Mouse (Mus musculus) embryonic facial prominence, embryonic 10.5 days (tissue): ENCODE results near the gene Slc11a2. TPM values are rescaled to one million over a fixed set of nuclear protein-coding genes. Genes with fewer than 3 reads are reported as not detected.
"Not testable (repeated sequence)": the region's sequence is repeated elsewhere in the genome, so short reads cannot be mapped to it uniquely, and the experiment has no call there.

Source experiments
- DNase-seq: peaks from one replicate; pipeline ENCODE4 v3.0.0-alpha.2; 2017; ENCODE audit warnings: low spot score
- H3K27ac ChIP-seq: fragments of 300-500 bp; sonication (generic); replicated peaks from 2 replicates; pipeline ENCODE4 v1.5.1; 2016; ENCODE audit warnings: mild to moderate bottlenecking
- H3K27me3 ChIP-seq: fragments of 300-500 bp; sonication (generic); replicated peaks from 2 replicates; pipeline ENCODE4 v1.6.1; 2016; ENCODE audit warnings: low read depth, mild to moderate bottlenecking; ENCODE audit not compliant: poor library complexity, severe bottlenecking
- H3K36me3 ChIP-seq: fragments of 300-500 bp; sonication (generic); replicated peaks from 2 replicates; pipeline ENCODE4 v1.6.1; 2016; ENCODE audit warnings: mild to moderate bottlenecking, moderate library complexity
- H3K4me1 ChIP-seq: fragments of 300-500 bp; sonication (generic); 2 replicates; pipeline ENCODE4 v1.6.1; 2016
- H3K4me3 ChIP-seq: fragments of 300-500 bp; sonication (generic); 2 replicates; pipeline ENCODE4 v1.5.1; 2016; ENCODE audit warnings: mild to moderate bottlenecking, moderate library complexity
- H3K9me3 ChIP-seq: fragments of 300-500 bp; sonication (generic); 2 replicates; pipeline ENCODE4 v1.6.1; 2016; ENCODE audit warnings: mild to moderate bottlenecking
- WGBS: fragments of 180-500 bp; shearing (Covaris S2); methylation state at CpG from one replicate; pipeline ENCODE4 v1.1.7; 2016; 5-methylcytosine and 5-hydroxymethylcytosine counted together
- polyA plus RNA-seq: library from polyadenylated mRNA; unstranded; fragments of >200 nt; fragmentation: Nextera tagmentation; extraction: Ambion mirVana; gene quantifications from 2 replicates; pipeline ENCODE4 v1.2.1, GENCODE M21; 2016

Slc11a2 gene
- polyA plus RNA-seq, 1 experiment from 2014 or later: 25.0 TPM

GRCm38 (mm10) chr15:100353399-100353798, 71.5 kb downstream of the Slc11a2 start:
- peaks cover 22% of the 10 kb centered on the region for H3K4me1 ChIP-seq
- not testable (repeated sequence) for H3K36me3 ChIP-seq, H3K27ac ChIP-seq, DNase-seq, H3K4me3 ChIP-seq, H3K27me3 ChIP-seq, H3K9me3 ChIP-seq
- WGBS: 94% methylated on average over 21 of the region's 22 CpGs

GRCm38 (mm10) chr15:100352711-100353250, 72.1 kb downstream of the Slc11a2 start, which contains the start of the genes Methig1 and Mettl7a2:
Methig1 (plus strand) TSS chr15:100353149.
Mettl7a2 (plus strand) TSS chr15:100353200.
- no peaks in the 10 kb centered on the region for H3K36me3 ChIP-seq
- no peak for DNase-seq
- H3K27ac ChIP-seq: no peak within 1 kb of the TSS
- no peaks in the 10 kb centered on the region for H3K27me3 ChIP-seq
- no peak within 1 kb of the TSS for H3K4me3 ChIP-seq
- peaks cover 22% of the 10 kb centered on the region for H3K4me1 ChIP-seq
- no peaks in the 10 kb centered on the region for H3K9me3 ChIP-seq
- WGBS: 73% methylated on average over 10 of the region's 10 CpGs

GRCm38 (mm10) chr15:100351501-100352060, 73.3 kb downstream of the Slc11a2 start:
- Histone ChIP-seq H3K9me3 (0 out of 2 replicates have a peak, but pooled peaks cover under 1% of the 10 kb centered on the region), H3K36me3 (no peaks in the 10 kb centered on the region), H3K27me3 (no peaks in the 10 kb centered on the region), H3K4me1 (peaks cover 27% of the 10 kb centered on the region), H3K4me3 (no peak overlapping the region), H3K27ac (no peak overlapping the region; the same call in 1 of the 2 replicates)
- WGBS: 70% methylated on average over 6 of the region's 6 CpGs
- no peak for DNase-seq

- no peak overlapping the region for H3K27ac ChIP-seq
- peaks cover 4% of the 10 kb centered on the region; the same call in 1 of the 2 replicates for H3K9me3 ChIP-seq
- 66% methylated on average over 2 of the region's 2 CpGs for WGBS
- no peak overlapping the region for H3K4me3 ChIP-seq
- peaks cover 31% of the 10 kb centered on the region for H3K4me1 ChIP-seq
- H3K36me3 ChIP-seq: no peaks in the 10 kb centered on the region
- no peaks in the 10 kb centered on the region for H3K27me3 ChIP-seq
- no peak for DNase-seq
Measured at GRCm38 (mm10) chr15:100349496-100349895, 75.4 kb downstream of the Slc11a2 start.

- no peaks in the 10 kb centered on the region for H3K36me3 ChIP-seq
- WGBS: 71% methylated on average over 14 of the region's 14 CpGs
- H3K4me3 ChIP-seq: no peak overlapping the region
- H3K27ac ChIP-seq: peak overlapping the region; percentile 68
- peaks cover 29% of the 10 kb centered on the region for H3K4me1 ChIP-seq
- peaks cover 4% of the 10 kb centered on the region; the same call in 1 of the 2 replicates for H3K9me3 ChIP-seq
- H3K27me3 ChIP-seq: no peaks in the 10 kb centered on the region
- DNase-seq: no peak
Measured at GRCm38 (mm10) chr15:100346761-100347160, 78.1 kb downstream of the Slc11a2 start.

GRCm38 (mm10) chr15:100345484-100345883, 79.4 kb downstream of the Slc11a2 start:
- peaks cover 4% of the 10 kb centered on the region; the same call in 1 of the 2 replicates for H3K9me3 ChIP-seq
- no peak for DNase-seq
- no peaks in the 10 kb centered on the region for H3K27me3 ChIP-seq
- no peaks in the 10 kb centered on the region for H3K36me3 ChIP-seq
- H3K4me3 ChIP-seq: no peak overlapping the region
- H3K4me1 ChIP-seq: peaks cover 22% of the 10 kb centered on the region
- H3K27ac ChIP-seq: peak overlapping the region; percentile 68

GRCm38 (mm10) chr15:100341314-100341980, 83.4 kb downstream of the Slc11a2 start:
- WGBS: 77% methylated on average over 5 of the region's 5 CpGs
- not testable (repeated sequence) for H3K9me3 ChIP-seq, DNase-seq, H3K36me3 ChIP-seq, H3K4me1 ChIP-seq, H3K4me3 ChIP-seq, H3K27ac ChIP-seq, H3K27me3 ChIP-seq

Other genes starting within 250 kb of the Slc11a2 start
- 36.8 and 42.2 TPM in 2 replicates for gene Atf1, start 197.3 kb downstream of the Slc11a2 start, polyA plus RNA-seq
- not detected in 2 replicates for gene Tmprss12, start 144.2 kb downstream of the Slc11a2 start, polyA plus RNA-seq
- gene Mettl7a1, start 120.9 kb downstream of the Slc11a2 start, polyA plus RNA-seq: 3.3 and 4.6 TPM in 2 replicates
- gene Mettl7a3, start 90.1 kb downstream of the Slc11a2 start, polyA plus RNA-seq: not detected in 2 replicates
- not detected in 2 replicates for gene Methig1, start 71.9 kb downstream of the Slc11a2 start, polyA plus RNA-seq
- not detected in 2 replicates for gene Mettl7a2, start 71.9 kb downstream of the Slc11a2 start, polyA plus RNA-seq
- not detected in 2 replicates for gene Higd1c, start 60.5 kb downstream of the Slc11a2 start, polyA plus RNA-seq
- gene Gm5475, start 2.9 kb downstream of the Slc11a2 start, polyA plus RNA-seq: 0.05 TPM in 1 of 2 replicates, not detected in the other
- 36.5 and 38.6 TPM in 2 replicates for gene Letmd1, start 44.0 kb upstream of the Slc11a2 start, polyA plus RNA-seq
- 24.2 and 25.4 TPM in 2 replicates for gene Csrnp2, start 70.4 kb upstream of the Slc11a2 start, polyA plus RNA-seq
- gene Tfcp2, start 126.9 kb upstream of the Slc11a2 start, polyA plus RNA-seq: 36.9 and 38.2 TPM in 2 replicates
- gene Pou6f1, start 174.9 kb upstream of the Slc11a2 start, polyA plus RNA-seq: 3.7 and 5.4 TPM in 2 replicates
- gene Dazap2, start 190.3 kb upstream of the Slc11a2 start, polyA plus RNA-seq: 200 and 212 TPM in 2 replicates
- gene Smagp, start 211.9 kb upstream of the Slc11a2 start, polyA plus RNA-seq: 4.9 and 7.3 TPM in 2 replicates
- gene Bin2, start 244.5 kb upstream of the Slc11a2 start, polyA plus RNA-seq: 2.1 and 4.0 TPM in 2 replicates